Mouse (Mus musculus): Measurements from ENCODE around the gene Ncf2. TPM values are rescaled to one million over a fixed set of nuclear protein-coding genes. Genes with fewer than 3 reads are reported as not detected.
"Not testable (repeated sequence)": the region's sequence is repeated elsewhere in the genome, so short reads cannot be mapped to it uniquely, and the experiment has no call there.

Ncf2 gene
- 1 to 10 TPM; 2.7 to 3.0 TPM for total RNA-seq (2021)

- intact Hi-C loops (cut with DNase I): no loop called here
These were observed at the start of gene Ncf2 for GRCm38 (mm10) chr1:152799897-152800296. Gene Ncf2, plus strand, starts transcription at chr1:152800194.

GRCm38 (mm10) chr1:152750312-152750965 is 49.6 kb upstream of the Ncf2 start, which contains the start of gene Apobec4:
Gene Apobec4, plus strand, starts transcription at chr1:152750551.
- intact Hi-C loops (cut with DNase I): no loop called here
- DNase-seq (ENCODE audit: low spot score in 2 of 2): peak; percentile 42 to 49

More at GRCm38 (mm10) chr1:152799897-152800296, at the start of gene Ncf2:
- DNase-seq (ENCODE audit: low spot score in 2 of 2): no peak

- DNase-seq (ENCODE audit: low spot score in 2 of 2): no peak
- intact Hi-C loops (cut with DNase I): loop anchor here (10.0 kb wide), 1 partner anchor 367 kb away; the partner anchor contains the start of gene Colgalt2
These were observed 38.2 kb upstream of the Ncf2 start for GRCm38 (mm10) chr1:152761791-152762190.

- intact Hi-C loops (cut with DNase I): loop anchor here (2.0 to 10.0 kb wide), 4 partner anchors 51 to 371 kb away; partner anchors contain the start of genes Colgalt2 and Smg7
These were observed 33.8 kb upstream of the Ncf2 start, which contains the start of the genes Rgl1 and Arpc5 for GRCm38 (mm10) chr1:152766032-152766772. Gene Rgl1, minus strand, starts transcription at chr1:152766351. Gene Arpc5, plus strand, starts transcription at chr1:152766542.

GRCm38 (mm10) chr1:152766804-152767748 is 32.9 kb upstream of the Ncf2 start:
- peak in 1 of 2 experiments; percentile 40 for DNase-seq (ENCODE audit: low spot score in 2 of 2)
- intact Hi-C loops (cut with DNase I): loop anchor here (2.0 to 10.0 kb wide), 4 partner anchors 50 to 372 kb away; partner anchors contain the start of genes Colgalt2 and Smg7

More at GRCm38 (mm10) chr1:152766032-152766772, 33.8 kb upstream of the Ncf2 start, which contains the start of the genes Rgl1 and Arpc5:
- peak; percentile 94 to 98 for DNase-seq (ENCODE audit: low spot score in 2 of 2)

GRCm38 (mm10) chr1:152767749-152768488 is 32.1 kb upstream of the Ncf2 start:
- peak; percentile 70 to 79 for DNase-seq (ENCODE audit: low spot score in 2 of 2)
- intact Hi-C loops (cut with DNase I): loop anchor here (2.0 to 10.0 kb wide), 4 partner anchors 49 to 373 kb away; partner anchors contain the start of genes Colgalt2 and Smg7

- no peak for DNase-seq (ENCODE audit: low spot score in 2 of 2)
- intact Hi-C loops (cut with DNase I): no loop called here
These were observed 29.0 kb upstream of the Ncf2 start for GRCm38 (mm10) chr1:152771016-152771415.

- DNase-seq (ENCODE audit: low spot score in 2 of 2); intact Hi-C loops (cut with DNase I): not testable (repeated sequence)
These were observed 25.4 kb upstream of the Ncf2 start for GRCm38 (mm10) chr1:152774601-152775000.

GRCm38 (mm10) chr1:152779071-152779737 is 20.8 kb upstream of the Ncf2 start:
- intact Hi-C loops (cut with DNase I): no loop called here
- DNase-seq (ENCODE audit: low spot score in 2 of 2): peak; percentile 40 to 63

- DNase-seq (ENCODE audit: low spot score in 2 of 2): no peak
These were observed 15.4 kb upstream of the Ncf2 start for GRCm38 (mm10) chr1:152784620-152785019.

GRCm38 (mm10) chr1:152785446-152785845 is 14.5 kb upstream of the Ncf2 start:
- DNase-seq (ENCODE audit: low spot score in 2 of 2); intact Hi-C loops (cut with DNase I): not testable (repeated sequence)

More at GRCm38 (mm10) chr1:152784620-152785019, 15.4 kb upstream of the Ncf2 start:
- intact Hi-C loops (cut with DNase I): loop anchor here (5.0 kb wide), 1 partner anchor 53 kb away; no protein-coding TSS in a partner anchor

GRCm38 (mm10) chr1:152786953-152787352 is 13.0 kb upstream of the Ncf2 start:
- DNase-seq (ENCODE audit: low spot score in 2 of 2): no peak
- intact Hi-C loops (cut with DNase I): no loop called here

GRCm38 (mm10) chr1:152788121-152788660 is 11.8 kb upstream of the Ncf2 start:
- intact Hi-C loops (cut with DNase I): no loop called here
- DNase-seq (ENCODE audit: low spot score in 2 of 2): no peak

GRCm38 (mm10) chr1:152790254-152790653 is 9.7 kb upstream of the Ncf2 start:
- intact Hi-C loops (cut with DNase I): no loop called here
- no peak for DNase-seq (ENCODE audit: low spot score in 2 of 2)

GRCm38 (mm10) chr1:152790821-152791220 is 9.2 kb upstream of the Ncf2 start:
- intact Hi-C loops (cut with DNase I): no loop called here
- DNase-seq (ENCODE audit: low spot score in 2 of 2): no peak

GRCm38 (mm10) chr1:152791269-152791668 is 8.7 kb upstream of the Ncf2 start:
- intact Hi-C loops (cut with DNase I): no loop called here
- DNase-seq (ENCODE audit: low spot score in 2 of 2): no peak

- DNase-seq (ENCODE audit: low spot score in 2 of 2): no peak
- intact Hi-C loops (cut with DNase I): no loop called here
These were observed 7.1 kb upstream of the Ncf2 start for GRCm38 (mm10) chr1:152792736-152793494.
